Mouse (Mus musculus): ENCODE data around the gene Smarcc1.

DNA sequence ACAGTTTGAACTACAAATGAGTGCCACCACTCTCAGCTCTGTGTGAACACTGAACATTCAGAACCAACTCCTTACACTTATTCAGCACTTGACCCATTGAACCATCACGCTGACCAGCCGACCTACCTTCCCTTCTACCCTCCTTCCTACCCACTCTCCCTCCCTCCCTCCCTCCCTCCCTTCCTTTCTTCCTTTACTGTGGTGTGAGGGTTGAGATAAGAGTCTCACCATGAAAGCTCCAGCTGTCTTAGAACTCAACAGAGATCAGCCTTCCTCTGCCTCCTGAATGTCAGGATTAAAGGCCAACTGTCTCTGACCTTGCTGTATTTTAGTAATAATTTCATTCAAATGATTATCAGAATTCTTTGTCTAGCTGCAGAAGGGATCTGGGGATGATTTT lies 31.1 kb downstream of the Smarcc1 start:
- TF ChIP-seq CTCF (IDR thresholded peaks at IDR 0.05; ENCODE audit: low read depth, low read length): no peak
- no peak for TF ChIP-seq POLR2A (IDR thresholded peaks at IDR 0.05; ENCODE audit: insufficient read depth, low read length)
